Mouse (Mus musculus): Measurements from ENCODE around the gene Cldn14.
A peak's percentile ranks its signal among the peaks of the same experiment; 100 is the strongest.

GRCm38 (mm10) chr16:94038272-94038985, 29.8 kb upstream of the Cldn14 start:
- TF ChIP-seq EP300 (IDR thresholded peaks at IDR 0.05; ENCODE audit: insufficient read depth, low read depth, low read length) (no peak), POLR2A (IDR thresholded peaks at IDR 0.05; ENCODE audit: insufficient read depth, low read depth, low read length) (no peak), CTCF (IDR thresholded peaks at IDR 0.05) (peak; percentile 80)

Data from heart, adult 2 months (tissue).